10 mouse cellular contexts compared by ENCODE assay signal in genomic region chr17:80943835-80944529, GRCm38 (mm10). TPM values are rescaled to one million over a fixed set of nuclear protein-coding genes. Genes with fewer than 3 reads are reported as not detected.
A peak's percentile ranks its signal among the peaks of the same experiment; 100 is the strongest.
DNase-seq lines count a peak whose midpoint lies in the region; ATAC-seq and TF ChIP-seq lines count a peak whose summit lies in the region.
"Had no signal": no experiment of that assay in that cellular context is flagged by ENCODE, and none has a peak within 500 bp of the region (broad histone marks: within the 10 kb centered on the region; RNA-seq: fewer than 3 reads in every experiment).

No protein-coding gene starts in this region.

- no peak for ATAC-seq in heart, embryonic 14.5 days (ENCODE audit: insufficient number of reproducible peaks, insufficient read depth, low FRiP score, low read depth)
- 0 out of 2 replicates have a peak, but pooled peaks have one; percentile 4 for ATAC-seq in heart, postnatal 0 days (ENCODE audit: insufficient read depth, low read depth)
- no peak; the same call in none of the 2 replicates for ATAC-seq in midbrain, embryonic 12.5 days (ENCODE audit: low FRiP score, low read depth)

- H3K9ac ChIP-seq in heart, embryonic 14.5 days (ENCODE audit: low read length), result peak overlapping the region; percentile 86
- H3K9ac ChIP-seq in heart, postnatal 0 days (replicated peaks; ENCODE audit: low read depth, low read length), result peak overlapping the region; percentile 66
- peak overlapping the region; percentile 88 for H3K9ac ChIP-seq in midbrain, embryonic 12.5 days (replicated peaks)

- H3K4me2 ChIP-seq in heart, embryonic 14.5 days (ENCODE audit: low read length), result peak overlapping the region; percentile 99
- peak overlapping the region; percentile 98 for H3K4me2 ChIP-seq in heart, postnatal 0 days (ENCODE audit: low read depth, low read length)
- H3K4me2 ChIP-seq in midbrain, embryonic 12.5 days (replicated peaks), result peak overlapping the region; percentile 90

- no peak for TF ChIP-seq EP300 in heart, postnatal 0 days (IDR thresholded peaks at IDR 0.05; ENCODE audit: low read depth)

- WGBS in heart, embryonic 14.5 days, result 8% methylated on average over 24 of the region's 26 CpGs
- 20% methylated on average over 20 of the region's 26 CpGs for whole genome bisulfite sequencing in heart, postnatal 0 days
- 6% methylated on average over 20 of the region's 26 CpGs for WGBS in midbrain, embryonic 12.5 days

- peak overlapping the region; percentile 81 to 86; a peak in 3 of 4 replicates for H3K4me3 ChIP-seq in heart, embryonic 14.5 days (ENCODE audit: control insufficient read depth in 1 of 2, insufficient read depth in 1 of 2, low read depth in 1 of 2, low read length in 2 of 2)
- H3K4me3 ChIP-seq in heart, postnatal 0 days (ENCODE audit: low read depth, low read length), result peak overlapping the region; percentile 65
- peak overlapping the region; percentile 81 for H3K4me3 ChIP-seq in midbrain, embryonic 12.5 days

- TF ChIP-seq CTCF in heart, postnatal 0 days (IDR thresholded peaks at IDR 0.05; ENCODE audit: low read depth), result no peak

- H3K36me3 ChIP-seq in heart, embryonic 14.5 days (ENCODE audit: control insufficient read depth, insufficient read depth, low read length), result no peaks in the 10 kb centered on the region
- no peaks in the 10 kb centered on the region for H3K36me3 ChIP-seq in heart, postnatal 0 days (replicated peaks; ENCODE audit: control insufficient read depth, insufficient read depth, low read length)
- H3K36me3 ChIP-seq in midbrain, embryonic 12.5 days, result no peaks in the 10 kb centered on the region

- peaks cover 18% of the 10 kb centered on the region for H3K27me3 ChIP-seq in heart, embryonic 14.5 days (ENCODE audit: control insufficient read depth, insufficient read depth, low read length)
- peaks cover 24% of the 10 kb centered on the region; the same call in 1 of the 2 replicates for H3K27me3 ChIP-seq in heart, postnatal 0 days (ENCODE audit: control insufficient read depth, insufficient read depth, low read length)
- H3K27me3 ChIP-seq in midbrain, embryonic 12.5 days, result peaks cover 17% of the 10 kb centered on the region

- DNase-seq in heart, adult 8-10 months (ENCODE audit: low spot score), result no peak
- peak; percentile 64 for DNase-seq in cerebellum, adult 11-12 months
- no peak for DNase-seq in heart, postnatal 0 days (ENCODE audit: low spot score)
- no peak for DNase-seq in adrenal gland, adult 18-20 months (ENCODE audit: low spot score in 2 of 2)
- no peak for DNase-seq in spleen, postnatal 4 days (ENCODE audit: low spot score in 2 of 2)
- no peak for DNase-seq in gastrocnemius, adult 18-20 months (ENCODE audit: low spot score)

- H3K9me3 ChIP-seq in heart, embryonic 14.5 days (ENCODE audit: control insufficient read depth, low read length), result no peaks in the 10 kb centered on the region
- H3K9me3 ChIP-seq in heart, postnatal 0 days (replicated peaks; ENCODE audit: control insufficient read depth, low read length), result no peaks in the 10 kb centered on the region
- H3K9me3 ChIP-seq in midbrain, embryonic 12.5 days, result no peaks in the 10 kb centered on the region

- no peak overlapping the region for H3K27ac ChIP-seq in heart, embryonic 14.5 days (replicated peaks in 1 of 2; ENCODE audit: control insufficient read depth in 1 of 2, insufficient read depth in 1 of 2, low read depth in 2 of 2, low read length in 2 of 2)
- no peak overlapping the region for H3K27ac ChIP-seq in heart, postnatal 0 days (ENCODE audit: low read depth)
- H3K27ac ChIP-seq in midbrain, embryonic 12.5 days (replicated peaks), result peak overlapping the region; percentile 81
- H3K27ac ChIP-seq: macrophage had no signal

- H3K4me1 ChIP-seq in heart, embryonic 14.5 days (ENCODE audit: control insufficient read depth in 2 of 2, insufficient read depth in 2 of 2, low read length in 2 of 2), result peaks cover 0 to 2% of the 10 kb centered on the region in 2 experiments; a peak in 1 of 4 replicates
- H3K4me1 ChIP-seq in heart, postnatal 0 days (ENCODE audit: control insufficient read depth, insufficient read depth), result peaks cover 6% of the 10 kb centered on the region; the same call in 1 of the 2 replicates
- H3K4me1 ChIP-seq in midbrain, embryonic 12.5 days, result peaks cover 13% of the 10 kb centered on the region

RNA-seq across cellular contexts. Expression of gene Tmem178, which starts 0.5 kb away (rescaled TPM):
- polyA plus RNA-seq in heart, embryonic 14.5 days (2014; fragmentation: Nextera tagmentation; extraction: Ambion mirVana), result 6.1 and 7.0 TPM in 2 replicates
- under 1 TPM; 0.16 to 0.56 (median 0.30) TPM for total RNA-seq in heart, adult 8-10 months (2022)
- total RNA-seq in heart, postnatal 0 days (2014; rRNA removed; ENCODE audit: low replicate concordance), result 1.8 and 4.6 TPM in 2 replicates
- polyA plus RNA-seq in heart, postnatal 0 days (2015; fragmentation: Nextera tagmentation; extraction: Ambion mirVana), result 2.9 and 3.1 TPM in 2 replicates
- 23.4 and 23.5 TPM in 2 replicates for polyA plus RNA-seq in midbrain, embryonic 12.5 days (2016; fragmentation: Nextera tagmentation; extraction: Ambion mirVana)
- 10 to 100 TPM; 14.7 to 45.1 TPM for total RNA-seq in adrenal gland, adult 18-20 months (2021)
- total RNA-seq in gastrocnemius, adult 18-20 months (2021), result under 1 TPM; 0.30 to 0.47 TPM
- total RNA-seq: MEL had no signal
